Mouse (Mus musculus) hindbrain, embryonic 15.5 days (tissue): ENCODE measurements at regions not wholly inside any gene's neighbourhood (a gene's known extent, or its start where the extent isn't known, plus 50 kb on each side); places are given as distances from the start of the nearest gene placed in this dataset.

Experiments used
- ATAC-seq: fragments of 200-750 bp; cut with Nextera tagmentation; 2 replicates; pipeline ENCODE4 v1.8.0; 2017; ENCODE audit warnings: low read depth, moderate number of reproducible peaks, moderate TSS enrichment; ENCODE audit not compliant: low FRiP score
- H3K27ac ChIP-seq: fragments of 300-500 bp; sonication (generic); replicated peaks from 2 replicates; pipeline ENCODE4 v1.5.1; 2015; ENCODE audit warnings: mild to moderate bottlenecking, inconsistent platforms
- H3K27me3 ChIP-seq: fragments of 300-500 bp; sonication (generic); 2 replicates; pipeline ENCODE4 v1.6.1; 2015; ENCODE audit warnings: control low read depth, inconsistent platforms
- H3K36me3 ChIP-seq: fragments of 300-500 bp; sonication (generic); 2 replicates; pipeline ENCODE4 v1.6.1; 2015; ENCODE audit warnings: control low read depth, inconsistent platforms
- H3K4me1 ChIP-seq: fragments of 300-500 bp; sonication (generic); replicated peaks from 2 replicates; pipeline ENCODE4 v1.6.1; 2015; ENCODE audit warnings: control low read depth, inconsistent platforms
- H3K4me2 ChIP-seq: fragments of 300-500 bp; sonication (generic); 2 replicates; pipeline ENCODE4 v1.6.1; 2015; ENCODE audit warnings: moderate library complexity, mild to moderate bottlenecking, inconsistent platforms
- H3K4me3 ChIP-seq: fragments of 300-500 bp; sonication (generic); 2 replicates; pipeline ENCODE4 v1.5.1; 2015; ENCODE audit warnings: mild to moderate bottlenecking, inconsistent platforms
- H3K9ac ChIP-seq: fragments of 300-500 bp; sonication (generic); 2 replicates; pipeline ENCODE4 v1.6.1; 2015; ENCODE audit warnings: inconsistent platforms
- H3K9me3 ChIP-seq: fragments of 300-500 bp; sonication (generic); 2 replicates; pipeline ENCODE4 v1.6.1; 2016; ENCODE audit warnings: control low read depth, inconsistent platforms
- WGBS: fragments of 180-500 bp; shearing (Covaris S2); methylation state at CpG from one replicate; pipeline ENCODE4 v1.1.7; 2015; 5-methylcytosine and 5-hydroxymethylcytosine counted together

DNA sequence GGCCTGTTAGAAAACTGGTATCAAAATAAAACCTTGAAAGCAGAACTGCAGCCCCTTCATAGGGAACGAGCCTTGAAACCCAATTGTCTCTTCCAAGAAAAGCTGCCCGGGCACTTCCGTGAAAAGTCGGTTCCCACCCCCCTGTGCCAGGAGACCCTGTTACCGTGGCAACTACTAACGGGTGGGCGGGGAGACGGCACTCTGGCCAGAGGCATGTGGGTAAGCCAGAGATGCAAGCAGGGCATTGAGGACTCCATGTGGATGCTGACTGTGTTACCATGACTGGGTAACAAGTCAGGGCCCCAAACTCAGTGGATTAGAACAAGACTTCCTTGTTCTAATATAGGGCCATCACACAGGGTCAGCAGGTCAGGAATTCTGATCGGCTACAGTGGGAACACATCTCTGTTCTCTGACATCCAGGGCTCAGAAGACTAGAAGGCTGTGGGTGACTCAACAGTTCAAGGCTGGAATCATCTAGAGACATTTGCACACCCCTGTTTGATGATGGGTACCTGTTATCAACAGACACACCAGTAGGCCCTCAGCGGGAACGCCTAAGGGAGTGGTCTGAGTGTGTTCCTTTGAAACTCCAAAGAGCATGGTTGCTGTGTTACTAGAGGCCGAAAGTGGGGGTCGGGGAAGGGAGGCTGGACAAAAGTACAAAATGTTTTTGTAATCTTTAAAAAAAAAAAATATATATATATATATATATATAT is 236.9 kb upstream of the Sdk2 start:
- WGBS, result 35% methylated on average over 13 of the region's 13 CpGs

GRCm38 (mm10) chr11:114300611-114301319 is 233.9 kb upstream of the Sdk2 start:
- peaks cover 23% of the 10 kb centered on the region for H3K4me1 ChIP-seq

More for the DNA sequence above, 236.9 kb upstream of the Sdk2 start:
- peak overlapping the region; percentile 30; the same call in 1 of the 2 replicates for H3K27ac ChIP-seq
- no peaks in the 10 kb centered on the region for H3K9me3 ChIP-seq
- no peaks in the 10 kb centered on the region for H3K36me3 ChIP-seq
- H3K9ac ChIP-seq, result no peak overlapping the region
- H3K27me3 ChIP-seq, result no peaks in the 10 kb centered on the region
- 0 out of 2 replicates have a peak overlapping the region, but pooled peaks have one; percentile 15 for H3K4me2 ChIP-seq
- peaks cover 23% of the 10 kb centered on the region for H3K4me1 ChIP-seq
- ATAC-seq, result peak; percentile 57; the same call in 1 of the 2 replicates
- H3K4me3 ChIP-seq, result no peak overlapping the region

DNA sequence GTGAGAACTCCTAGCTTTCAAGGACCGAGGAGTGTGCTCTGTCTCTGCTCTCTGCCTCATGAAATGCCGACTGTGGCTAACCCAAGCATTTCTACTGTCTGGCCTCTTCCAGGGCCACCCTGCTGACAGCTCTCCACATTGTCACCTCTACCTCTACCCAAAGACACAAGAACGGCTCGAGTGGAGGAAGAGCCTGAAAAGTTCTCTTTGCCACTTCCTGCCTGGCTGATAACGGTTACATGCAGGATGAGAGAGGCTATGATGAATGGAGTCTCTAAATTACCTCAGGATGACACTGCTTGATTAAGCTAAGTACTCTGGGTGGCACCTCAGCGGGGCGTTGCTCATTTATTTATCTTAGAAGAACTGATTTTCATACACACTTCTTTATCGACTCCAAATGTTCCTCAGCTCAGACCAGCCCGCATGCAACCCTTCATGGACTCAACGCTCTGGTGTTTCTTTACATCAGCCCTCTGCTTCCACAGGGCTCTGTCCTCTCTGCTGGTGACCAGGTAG is 230.0 kb upstream of the Sdk2 start:
- Histone ChIP-seq H3K4me1 (peaks cover 33% of the 10 kb centered on the region), H3K9me3 (no peaks in the 10 kb centered on the region), H3K9ac (no peak overlapping the region), H3K27ac (no peak overlapping the region), H3K36me3 (no peaks in the 10 kb centered on the region), H3K4me2 (no peak overlapping the region), H3K27me3 (no peaks in the 10 kb centered on the region), H3K4me3 (no peak overlapping the region)
- WGBS, result 86% methylated on average over 10 of the region's 10 CpGs
- no peak for ATAC-seq

More at GRCm38 (mm10) chr11:114300611-114301319, 233.9 kb upstream of the Sdk2 start:
- H3K4me2 ChIP-seq, result no peak overlapping the region
- WGBS, result 36% methylated on average over 10 of the region's 10 CpGs
- 0 out of 2 replicates have a peak, but pooled peaks have one; percentile 14 for ATAC-seq
- H3K36me3 ChIP-seq, result no peaks in the 10 kb centered on the region
- H3K9ac ChIP-seq, result no peak overlapping the region
- no peak overlapping the region for H3K4me3 ChIP-seq
- no peak overlapping the region for H3K27ac ChIP-seq
- no peaks in the 10 kb centered on the region for H3K9me3 ChIP-seq
- H3K27me3 ChIP-seq, result no peaks in the 10 kb centered on the region

- no peak overlapping the region for H3K27ac ChIP-seq
- H3K27me3 ChIP-seq, result no peaks in the 10 kb centered on the region
- ATAC-seq, result peak; percentile 83
- WGBS, result 42% methylated on average over 5 of the region's 5 CpGs
- no peak overlapping the region for H3K4me3 ChIP-seq
- no peak overlapping the region for H3K4me2 ChIP-seq
- peaks cover 18% of the 10 kb centered on the region for H3K4me1 ChIP-seq
- no peak overlapping the region for H3K9ac ChIP-seq
- H3K36me3 ChIP-seq, result no peaks in the 10 kb centered on the region
- H3K9me3 ChIP-seq, result no peaks in the 10 kb centered on the region
These were observed 227.8 kb upstream of the Sdk2 start for GRCm38 (mm10) chr11:114294511-114295250.

DNA sequence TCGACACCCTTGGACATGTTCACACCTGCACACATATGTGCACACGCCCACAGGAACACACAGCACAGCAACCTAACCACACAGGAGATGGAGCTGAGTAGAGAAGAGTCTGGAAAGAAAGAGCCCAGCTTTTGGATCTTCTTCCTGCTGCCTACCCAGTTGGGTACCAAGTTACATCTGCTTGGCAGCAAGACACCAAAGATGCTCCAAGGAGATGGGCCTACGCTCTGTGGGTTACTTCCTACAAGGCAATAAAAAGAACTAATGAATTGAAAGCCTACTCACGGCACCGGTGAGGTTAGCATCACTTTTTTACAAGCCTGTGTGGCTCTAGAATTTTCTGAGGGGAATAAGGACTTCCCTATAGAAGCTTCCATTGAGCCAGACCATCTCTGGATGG is 224.4 kb upstream of the Sdk2 start:
- Histone ChIP-seq H3K27ac (no peak overlapping the region), H3K4me2 (no peak overlapping the region), H3K9me3 (no peaks in the 10 kb centered on the region), H3K4me3 (no peak overlapping the region), H3K4me1 (peaks cover 21% of the 10 kb centered on the region), H3K27me3 (no peaks in the 10 kb centered on the region), H3K9ac (no peak overlapping the region), H3K36me3 (no peaks in the 10 kb centered on the region)
- no peak for ATAC-seq
- WGBS, result 86% methylated on average over 5 of the region's 5 CpGs

GRCm38 (mm10) chr11:114289946-114290345 is 223.1 kb upstream of the Sdk2 start:
- H3K36me3 ChIP-seq, result no peaks in the 10 kb centered on the region
- H3K4me3 ChIP-seq, result no peak overlapping the region
- peaks cover 19% of the 10 kb centered on the region for H3K4me1 ChIP-seq
- no peak overlapping the region for H3K4me2 ChIP-seq
- no peaks in the 10 kb centered on the region for H3K27me3 ChIP-seq
- no peaks in the 10 kb centered on the region for H3K9me3 ChIP-seq
- no peak for ATAC-seq
- no peak overlapping the region for H3K27ac ChIP-seq
- H3K9ac ChIP-seq, result no peak overlapping the region
- 56% methylated on average over 1 of the region's 1 CpGs for WGBS

DNA sequence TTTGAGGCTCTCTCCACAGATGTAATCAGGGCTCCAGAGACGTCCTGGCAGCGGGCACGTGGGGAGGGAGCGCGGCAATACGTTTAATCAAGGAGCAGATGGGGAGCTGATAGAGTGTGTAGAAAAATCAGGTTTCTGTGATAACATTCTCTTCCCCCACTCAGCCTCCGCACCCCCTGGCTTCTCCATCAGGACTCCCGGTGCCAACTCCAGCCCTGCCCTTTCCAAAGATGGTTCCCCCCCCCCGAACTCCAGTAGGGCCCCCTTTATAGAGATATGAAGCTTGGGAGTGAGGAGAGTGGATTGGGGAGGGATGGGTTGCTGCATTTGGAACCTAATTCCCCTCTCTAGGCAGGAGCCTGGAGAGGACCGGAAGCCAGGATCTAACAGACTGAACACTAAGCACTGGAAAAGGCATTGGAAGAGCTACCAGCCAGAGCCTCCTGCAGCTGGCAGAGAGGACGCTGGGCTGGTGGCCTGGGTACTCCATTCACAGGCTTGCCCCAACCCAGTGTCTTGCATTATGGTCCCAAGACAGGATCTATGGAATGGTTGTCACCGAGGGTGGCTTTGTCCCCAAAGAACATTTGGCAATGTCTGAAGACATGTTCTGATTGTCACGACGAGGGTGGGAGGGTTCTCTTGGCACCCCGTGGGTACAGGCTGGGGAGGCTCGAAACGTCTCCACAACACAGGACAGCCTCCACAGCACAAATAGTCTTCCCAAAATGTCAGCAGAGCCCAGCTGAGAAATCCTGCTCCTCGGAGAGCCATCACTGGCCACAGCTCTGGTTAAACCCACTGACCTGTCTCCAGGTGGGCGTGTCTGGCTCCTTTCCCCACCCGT is 218.2 kb upstream of the Sdk2 start:
- Histone ChIP-seq H3K9ac (no peak overlapping the region), H3K27me3 (no peaks in the 10 kb centered on the region), H3K9me3 (no peaks in the 10 kb centered on the region), H3K4me2 (no peak overlapping the region), H3K4me1 (peaks cover 28% of the 10 kb centered on the region), H3K36me3 (no peaks in the 10 kb centered on the region), H3K4me3 (no peak overlapping the region), H3K27ac (peak overlapping the region; percentile 3; the same call in 1 of the 2 replicates)
- WGBS, result 69% methylated on average over 20 of the region's 20 CpGs
- ATAC-seq, result no peak

DNA sequence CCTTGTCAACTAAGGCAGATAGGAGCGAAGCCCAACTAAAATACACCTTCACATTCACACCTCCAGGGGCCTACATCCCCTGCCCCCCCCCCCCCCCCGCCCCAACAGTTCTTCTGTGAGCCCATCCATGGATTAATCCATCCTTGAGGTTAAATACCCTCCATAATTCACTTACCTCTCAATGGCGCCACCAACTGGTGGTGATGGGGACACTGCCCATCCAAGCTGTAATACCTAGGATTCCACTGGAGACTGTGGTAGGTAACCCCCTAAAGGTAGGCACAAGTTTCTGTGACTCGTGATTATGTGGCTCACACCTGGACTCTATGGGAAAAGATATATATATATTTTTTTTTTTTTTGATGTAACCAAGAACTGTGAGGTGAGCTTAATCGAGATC is 216.4 kb upstream of the Sdk2 start:
- peaks cover 32% of the 10 kb centered on the region for H3K4me1 ChIP-seq
- no peak overlapping the region for H3K27ac ChIP-seq
- WGBS, result 46% methylated on average over 5 of the region's 5 CpGs
- H3K36me3 ChIP-seq, result no peaks in the 10 kb centered on the region
- H3K4me2 ChIP-seq, result no peak overlapping the region
- no peaks in the 10 kb centered on the region for H3K9me3 ChIP-seq
- H3K27me3 ChIP-seq, result no peaks in the 10 kb centered on the region
- no peak for ATAC-seq
- no peak overlapping the region for H3K4me3 ChIP-seq
- H3K9ac ChIP-seq, result no peak overlapping the region

GRCm38 (mm10) chr11:114282566-114282965 is 215.7 kb upstream of the Sdk2 start:
- no peak for ATAC-seq
- H3K27ac ChIP-seq, result no peak overlapping the region
- no peak overlapping the region for H3K9ac ChIP-seq
- H3K9me3 ChIP-seq, result no peaks in the 10 kb centered on the region
- no peaks in the 10 kb centered on the region for H3K36me3 ChIP-seq
- WGBS, result 68% methylated on average over 5 of the region's 5 CpGs
- peaks cover 38% of the 10 kb centered on the region for H3K4me1 ChIP-seq
- H3K4me2 ChIP-seq, result no peak overlapping the region
- no peak overlapping the region for H3K4me3 ChIP-seq
- H3K27me3 ChIP-seq, result no peaks in the 10 kb centered on the region

- no peak for ATAC-seq
- Histone ChIP-seq H3K27me3 (no peaks in the 10 kb centered on the region), H3K27ac (no peak overlapping the region), H3K4me3 (no peak overlapping the region), H3K9ac (no peak overlapping the region), H3K36me3 (no peaks in the 10 kb centered on the region), H3K4me1 (peaks cover 40% of the 10 kb centered on the region), H3K9me3 (no peaks in the 10 kb centered on the region), H3K4me2 (no peak overlapping the region)
- WGBS, result 80% methylated on average over 9 of the region's 9 CpGs
These were observed 215.0 kb upstream of the Sdk2 start for GRCm38 (mm10) chr11:114281846-114282245.

DNA sequence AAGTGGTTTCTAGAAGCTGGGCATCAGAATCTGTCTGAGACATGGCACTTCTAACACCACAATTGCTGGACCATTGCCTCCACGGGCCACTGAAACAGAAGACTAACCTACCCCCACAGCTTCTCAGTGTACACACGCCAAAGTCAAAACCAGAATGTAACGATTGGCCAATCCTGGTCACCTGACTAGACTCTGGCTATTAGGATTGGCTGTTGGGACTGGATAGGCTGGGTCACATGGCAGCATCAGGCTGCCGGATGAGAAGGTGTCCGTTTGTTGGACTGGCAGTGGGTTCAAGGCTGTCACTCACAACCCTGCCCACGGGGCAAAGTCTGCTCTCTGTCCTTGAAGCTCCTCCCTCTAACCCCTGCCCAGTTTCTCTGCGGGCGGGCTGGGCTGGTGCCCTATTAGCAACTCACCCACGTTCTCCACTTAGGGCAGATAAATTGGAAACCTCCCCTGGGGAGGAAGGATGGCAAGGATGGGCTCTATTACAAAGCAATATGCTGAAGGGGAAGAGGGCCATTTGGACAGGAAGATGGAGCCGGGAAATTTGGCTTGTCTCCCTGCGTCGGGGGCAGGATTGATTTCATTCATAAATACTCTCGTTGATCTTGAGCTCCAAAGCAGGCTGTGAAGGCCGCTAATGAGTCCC is 214.3 kb upstream of the Sdk2 start:
- H3K4me3 ChIP-seq, result no peak overlapping the region
- H3K27me3 ChIP-seq, result no peaks in the 10 kb centered on the region
- no peak overlapping the region for H3K9ac ChIP-seq
- no peak overlapping the region for H3K4me2 ChIP-seq
- no peak overlapping the region for H3K27ac ChIP-seq
- 76% methylated on average over 14 of the region's 14 CpGs for WGBS
- no peaks in the 10 kb centered on the region for H3K9me3 ChIP-seq
- ATAC-seq, result no peak
- H3K4me1 ChIP-seq, result peaks cover 43% of the 10 kb centered on the region
- no peaks in the 10 kb centered on the region for H3K36me3 ChIP-seq
